In the genomic region with DNA sequence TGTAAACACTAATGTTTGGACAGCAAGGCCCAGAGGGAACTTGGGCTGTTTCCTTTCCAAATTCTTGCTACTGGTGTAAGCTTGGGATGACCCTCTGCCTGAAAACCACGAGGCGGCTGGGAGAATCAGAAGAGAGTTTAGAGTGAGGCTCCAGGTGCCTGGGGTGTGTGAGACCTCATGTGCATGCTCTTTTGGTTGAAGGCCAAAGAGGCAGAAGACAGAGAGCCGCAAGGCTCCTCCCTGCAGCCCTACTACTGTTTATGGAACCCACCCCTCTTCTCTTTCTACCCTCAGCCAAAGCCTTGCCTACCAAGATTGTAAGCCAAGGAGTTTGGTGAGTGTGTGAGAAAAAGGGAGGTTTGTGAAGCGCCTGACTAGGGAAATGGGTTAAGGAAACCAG, we compare ENCODE assay signal across 9 mouse cellular contexts. TPM values are rescaled to one million over a fixed set of nuclear protein-coding genes. Genes with fewer than 3 reads are reported as not detected.
DNase-seq lines count a peak whose midpoint lies in the region; ATAC-seq and TF ChIP-seq lines count a peak whose summit lies in the region.
"Had no signal": no experiment of that assay in that cellular context is flagged by ENCODE, and none has a peak within 500 bp of the region (broad histone marks: within the 10 kb centered on the region; RNA-seq: fewer than 3 reads in every experiment).

No protein-coding gene starts in this region.

- ATAC-seq in megakaryocyte, adult 5-6 weeks (ENCODE audit: poor library complexity, severe bottlenecking): no peak
- no peak for ATAC-seq in liver, embryonic 14.5 days (ENCODE audit: insufficient read depth)

- DNase-seq in cerebellum, adult 2 months: peak in 1 of 2 experiments; percentile 53
- DNase-seq in cerebellum, adult 11 months: no peak
- no peak for DNase-seq in liver, embryonic 14.5 days (ENCODE audit: low read depth in 3 of 3, low spot score in 3 of 3)
- no peak for DNase-seq in ovary, adult 18-20 months (ENCODE audit: low spot score)
- DNase-seq in right cerebral cortex, postnatal 14 days: no peak
- DNase-seq in gastrocnemius, postnatal 36 days: no peak

- no peaks in the 10 kb centered on the region for H3K9me3 ChIP-seq in megakaryocyte, embryonic 14.5 days
- no peaks in the 10 kb centered on the region for H3K9me3 ChIP-seq in liver, embryonic 14.5 days (ENCODE audit: control insufficient read depth, low read length)

- peaks cover 18% of the 10 kb centered on the region; the same call in 1 of the 2 replicates for H3K4me1 ChIP-seq in cerebellum, adult 2 months (ENCODE audit: control insufficient read depth, insufficient read depth, low read length)
- peaks cover 58% of the 10 kb centered on the region for H3K4me1 ChIP-seq in megakaryocyte, embryonic 14.5 days
- peaks cover 11 to 17% of the 10 kb centered on the region in 2 experiments for H3K4me1 ChIP-seq in liver, embryonic 14.5 days (replicated peaks; ENCODE audit: control insufficient read depth in 2 of 2, insufficient read depth in 2 of 2, low read length in 1 of 2)

- no peak for TF ChIP-seq POLR2A in cerebellum, adult 2 months (IDR thresholded peaks at IDR 0.05; ENCODE audit: borderline replicate concordance, insufficient read depth, low read length)

- intact Hi-C loops in gastrocnemius, postnatal 36 days (cut with DNase I): no loop called here

- no peak for TF ChIP-seq CTCF in cerebellum, adult 2 months (IDR thresholded peaks at IDR 0.05; ENCODE audit: borderline replicate concordance, insufficient read depth, low read depth, low read length)
- TF ChIP-seq CTCF in liver, embryonic 14.5 days (IDR thresholded peaks at IDR 0.05; ENCODE audit: low read depth): no peak

- peaks cover 3% of the 10 kb centered on the region for H3K36me3 ChIP-seq in megakaryocyte, embryonic 14.5 days (replicated peaks; ENCODE audit: low read length)
- H3K36me3 ChIP-seq in liver, embryonic 14.5 days (replicated peaks; ENCODE audit: control insufficient read depth, insufficient read depth, low read depth): no peaks in the 10 kb centered on the region

- TF ChIP-seq EP300 in liver, embryonic 14.5 days (IDR thresholded peaks at IDR 0.05; ENCODE audit: low read depth): no peak

- H3K27ac ChIP-seq in cerebellum, adult 2 months (ENCODE audit: insufficient read depth, low read length): peak overlapping the region; percentile 69
- no peak overlapping the region for H3K27ac ChIP-seq in liver, embryonic 14.5 days

- peak overlapping the region; percentile 92 for H3K4me3 ChIP-seq in cerebellum, adult 2 months (replicated peaks; ENCODE audit: insufficient read depth, low read depth, low read length)
- peak overlapping the region; percentile 95 for H3K4me3 ChIP-seq in megakaryocyte, embryonic 14.5 days (replicated peaks)
- H3K4me3 ChIP-seq in liver, embryonic 14.5 days (ENCODE audit: insufficient read depth in 1 of 2, low read depth in 2 of 2, low read length in 2 of 2): no peak overlapping the region

- no peaks in the 10 kb centered on the region for H3K27me3 ChIP-seq in cerebellum, adult 2 months (ENCODE audit: control insufficient read depth, insufficient read depth, low read length)
- H3K27me3 ChIP-seq in megakaryocyte, embryonic 14.5 days (replicated peaks): peaks cover 7% of the 10 kb centered on the region
- H3K27me3 ChIP-seq in liver, embryonic 14.5 days (ENCODE audit: control insufficient read depth, insufficient read depth, low read length): peaks cover 3% of the 10 kb centered on the region

- H3K4me2 ChIP-seq in liver, embryonic 14.5 days (ENCODE audit: low read depth): peak overlapping the region; percentile 100

- 2% methylated on average over 4 of the region's 4 CpGs for WGBS in cerebellum, adult 2 months
- WGBS in liver, embryonic 14.5 days (ENCODE audit: insufficient replicate concordance): 74% methylated on average over 4 of the region's 4 CpGs

- no peak overlapping the region for H3K9ac ChIP-seq in liver, embryonic 14.5 days (replicated peaks)

RNA-seq across cellular contexts. Expression of a gene that starts 1.1 kb away (rescaled TPM):
- polyA plus RNA-seq in cerebellum, adult 2 months (2012; rRNA removed): 130 and 149 TPM in 2 replicates
- polyA plus RNA-seq in megakaryocyte, embryonic 14.5 days (2012; ENCODE audit: insufficient read depth, low replicate concordance): 2.3 and 5.9 TPM in 2 replicates
- total RNA-seq in megakaryocyte, adult 5-6 weeks (2015): 0.09 and 0.27 TPM in 2 replicates
- 0.33 and 0.85 TPM in 2 replicates for total RNA-seq in megakaryocyte, adult 5-6 weeks (2017)
- polyA plus RNA-seq in liver, embryonic 14.5 days (2012; rRNA removed): 0.77 and 1.3 TPM in 2 replicates
- polyA plus RNA-seq in liver, embryonic 14.5 days (2014; fragmentation: Nextera tagmentation; extraction: Ambion mirVana): 0.78 and 1.1 TPM in 2 replicates
- 1 to 10 TPM; 1.6 to 1.9 TPM for total RNA-seq in gastrocnemius, postnatal 36 days (2021)

RNA-seq across cellular contexts. Expression of a gene that starts 2.2 kb away (rescaled TPM):
- 121 and 131 TPM in 2 replicates for polyA plus RNA-seq in cerebellum, adult 2 months (2012; rRNA removed)
- 46.9 and 64.7 TPM in 2 replicates for polyA plus RNA-seq in megakaryocyte, embryonic 14.5 days (2012; ENCODE audit: insufficient read depth, low replicate concordance)
- 10.7 and 14.1 TPM in 2 replicates for total RNA-seq in megakaryocyte, adult 5-6 weeks (2015)
- 19.4 and 21.2 TPM in 2 replicates for total RNA-seq in megakaryocyte, adult 5-6 weeks (2017)
- 39.6 and 40.9 TPM in 2 replicates for polyA plus RNA-seq in liver, embryonic 14.5 days (2012; rRNA removed)
- polyA plus RNA-seq in liver, embryonic 14.5 days (2014; fragmentation: Nextera tagmentation; extraction: Ambion mirVana): 31.5 and 40.2 TPM in 2 replicates
- 10 to 100 TPM; 33.0 to 33.4 TPM for total RNA-seq in gastrocnemius, postnatal 36 days (2021)

RNA-seq across cellular contexts. Expression of a gene that starts 9.0 kb away (rescaled TPM):
- 8.5 and 10.4 TPM in 2 replicates for polyA plus RNA-seq in cerebellum, adult 2 months (2012; rRNA removed)
- polyA plus RNA-seq in megakaryocyte, embryonic 14.5 days (2012; ENCODE audit: insufficient read depth, low replicate concordance): 4.0 TPM in 1 of 2 replicates, not detected in the other
- 2.8 and 5.0 TPM in 2 replicates for total RNA-seq in megakaryocyte, adult 5-6 weeks (2015)
- 0.81 TPM in 1 of 2 replicates, not detected in the other for total RNA-seq in megakaryocyte, adult 5-6 weeks (2017)
- polyA plus RNA-seq in liver, embryonic 14.5 days (2012; rRNA removed): 1.2 and 1.4 TPM in 2 replicates
- polyA plus RNA-seq in liver, embryonic 14.5 days (2014; fragmentation: Nextera tagmentation; extraction: Ambion mirVana): 0.19 and 0.94 TPM in 2 replicates
- total RNA-seq in gastrocnemius, postnatal 36 days (2021): 1 to 10 TPM; 1.3 to 2.1 TPM

RNA-seq across cellular contexts. Expression of a gene that starts 12.3 kb away (rescaled TPM):
- not detected in 2 replicates for polyA plus RNA-seq in cerebellum, adult 2 months (2012; rRNA removed)
- not detected in 2 replicates for polyA plus RNA-seq in megakaryocyte, embryonic 14.5 days (2012; ENCODE audit: insufficient read depth, low replicate concordance)
- not detected in 2 replicates for total RNA-seq in megakaryocyte, adult 5-6 weeks (2015)
- not detected in 2 replicates for total RNA-seq in megakaryocyte, adult 5-6 weeks (2017)
- polyA plus RNA-seq in liver, embryonic 14.5 days (2012; rRNA removed): not detected in 2 replicates
- polyA plus RNA-seq in liver, embryonic 14.5 days (2014; fragmentation: Nextera tagmentation; extraction: Ambion mirVana): not detected in 2 replicates
- not detected for total RNA-seq in gastrocnemius, postnatal 36 days (2021)
- total RNA-seq: hematopoietic stem cell, adult 5-6 weeks had no signal

RNA-seq across cellular contexts. Expression of a gene that starts 45.5 kb away (rescaled TPM):
- polyA plus RNA-seq in cerebellum, adult 2 months (2012; rRNA removed): 539 and 562 TPM in 2 replicates
- 254 and 404 TPM in 2 replicates for polyA plus RNA-seq in megakaryocyte, embryonic 14.5 days (2012; ENCODE audit: insufficient read depth, low replicate concordance)
- total RNA-seq in megakaryocyte, adult 5-6 weeks (2015): 705 and 801 TPM in 2 replicates
- 156 and 205 TPM in 2 replicates for total RNA-seq in megakaryocyte, adult 5-6 weeks (2017)
- polyA plus RNA-seq in liver, embryonic 14.5 days (2012; rRNA removed): 185 and 221 TPM in 2 replicates
- 93.3 and 103 TPM in 2 replicates for polyA plus RNA-seq in liver, embryonic 14.5 days (2014; fragmentation: Nextera tagmentation; extraction: Ambion mirVana)
- 100 to 1,000 TPM; 350 to 411 TPM for total RNA-seq in gastrocnemius, postnatal 36 days (2021)

Comparison
In these comparisons a context has a peak if more than half of its experiments do, and no peak if none do; other contexts are left out.
1. H3K4me3 ChIP-seq: peak in cerebellum, adult 2 months (single experiment) and megakaryocyte, embryonic 14.5 days (single experiment); none in liver, embryonic 14.5 days (0 of 2).
2. RNA of a gene that starts 1.1 kb away (polyA plus RNA-seq): 130 to 149 TPM in cerebellum, adult 2 months; 2.3 to 5.9 TPM in megakaryocyte, embryonic 14.5 days and 0.77 to 1.3 TPM in liver, embryonic 14.5 days; every median in the first group is over 10 times any median in the second.